Mouse (Mus musculus) lung, postnatal 0 days (tissue): ENCODE results near the gene 4930432K21Rik.

Source experiments
- CTCF ChIP-seq: IDR thresholded peaks from 2 replicates; pipeline ENCODE4 v1.5.1; 2016; ENCODE audit warnings: antibody characterized with exemption, mild to moderate bottlenecking
- EP300 ChIP-seq: IDR thresholded peaks from 2 replicates; pipeline ENCODE4 v1.6.1; 2016; ENCODE audit warnings: antibody characterized with exemption, mild to moderate bottlenecking, control low read depth

DNA sequence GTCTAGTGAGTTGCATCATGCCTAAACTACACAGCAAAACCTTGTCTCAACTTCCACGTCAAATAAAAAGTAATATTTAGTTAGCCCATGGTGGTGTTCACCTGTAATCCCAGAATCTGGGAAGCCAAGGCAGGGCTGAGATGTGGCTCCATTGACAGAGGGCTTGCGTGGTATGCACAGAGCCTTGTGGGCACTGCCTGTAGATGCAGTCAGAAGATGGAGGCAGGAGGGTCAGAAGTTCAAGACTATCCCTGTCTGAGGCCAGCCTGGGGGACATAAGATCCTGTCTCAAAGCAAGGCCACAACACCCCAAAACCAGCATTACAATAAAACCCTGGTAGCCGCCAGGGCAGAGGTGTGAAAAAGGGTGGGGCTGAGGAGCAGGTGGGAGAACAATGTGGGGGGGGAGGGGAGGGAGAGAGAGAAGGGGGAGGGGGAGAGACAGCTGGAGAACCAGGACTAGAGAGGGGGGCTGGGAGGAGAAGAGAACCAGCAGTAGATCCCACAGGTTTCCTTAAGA is 46.5 kb downstream of the 4930432K21Rik start:
- TF ChIP-seq CTCF = no peak
- no peak for TF ChIP-seq EP300
